In the genomic region with DNA sequence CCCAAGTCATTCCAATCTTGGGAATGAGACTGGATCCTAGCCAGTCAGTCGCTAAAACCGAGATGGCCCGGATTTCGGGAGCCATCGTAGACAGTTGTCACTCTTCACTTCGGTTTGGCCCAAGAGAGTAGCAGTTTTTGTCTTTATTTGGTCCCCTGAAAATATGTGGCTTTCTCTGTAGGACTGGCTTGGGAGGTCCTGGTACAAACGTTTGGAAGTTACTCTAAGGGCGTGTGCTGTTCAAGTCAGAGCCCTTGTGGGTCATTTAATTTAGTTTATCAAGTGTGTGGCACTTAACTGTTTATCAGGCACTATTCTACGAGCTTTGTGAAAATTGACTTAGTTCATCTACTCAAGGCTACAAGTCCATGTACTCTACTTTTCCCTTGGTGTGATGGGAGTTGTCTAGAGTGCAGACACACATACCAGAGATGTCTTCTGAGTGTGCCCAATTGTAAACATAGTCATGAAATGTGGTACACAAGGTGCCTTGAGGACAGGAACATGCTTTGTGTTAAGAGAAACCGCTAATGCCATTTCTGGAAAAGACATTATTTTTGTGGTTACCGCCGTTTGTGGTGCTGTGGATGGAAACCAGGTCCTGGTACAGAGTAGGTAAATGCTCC, we compare ENCODE assay signal across 8 mouse cellular contexts. TPM values are rescaled to one million over a fixed set of nuclear protein-coding genes. Genes with fewer than 3 reads are reported as not detected.
DNase-seq lines count a peak whose midpoint lies in the region; ATAC-seq and TF ChIP-seq lines count a peak whose summit lies in the region.

No protein-coding gene starts in this region.

- peaks cover 11% of the 10 kb centered on the region; the same call in 1 of the 2 replicates for H3K27me3 ChIP-seq in heart, embryonic 10.5 days (ENCODE audit: insufficient read depth, poor library complexity, severe bottlenecking)
- H3K27me3 ChIP-seq in ES-Bruce4 (ENCODE audit: control insufficient read depth, insufficient read depth, low read length, poor library complexity, severe bottlenecking), result no peaks in the 10 kb centered on the region
- no peaks in the 10 kb centered on the region for H3K27me3 ChIP-seq in forebrain, postnatal 0 days (ENCODE audit: insufficient read depth, low read length)

- no peaks in the 10 kb centered on the region for H3K36me3 ChIP-seq in heart, embryonic 10.5 days
- H3K36me3 ChIP-seq in ES-Bruce4 (ENCODE audit: control insufficient read depth, insufficient read depth, low read length, poor library complexity, severe bottlenecking), result no peaks in the 10 kb centered on the region
- no peaks in the 10 kb centered on the region for H3K36me3 ChIP-seq in forebrain, postnatal 0 days (ENCODE audit: insufficient read depth)

- peak overlapping the region; percentile 82 for H3K9ac ChIP-seq in ES-Bruce4 (ENCODE audit: low read depth, poor library complexity, severe bottlenecking)
- H3K9ac ChIP-seq in forebrain, postnatal 0 days, result peak overlapping the region; percentile 63

- peak overlapping the region; percentile 85; the same call in 1 of the 2 replicates for H3K27ac ChIP-seq in heart, embryonic 10.5 days
- no peak overlapping the region for H3K27ac ChIP-seq in ES-Bruce4 (ENCODE audit: insufficient read depth, low read length)
- H3K27ac ChIP-seq in forebrain, postnatal 0 days (ENCODE audit: low read depth, low read length), result no peak overlapping the region

- no peak for ATAC-seq in forebrain, postnatal 0 days
- 0 out of 2 replicates have a peak, but pooled peaks have one; percentile 4 for ATAC-seq in megakaryocyte, adult 5-6 weeks (ENCODE audit: poor library complexity, severe bottlenecking)

- H3K9me3 ChIP-seq in heart, embryonic 10.5 days, result no peaks in the 10 kb centered on the region
- H3K9me3 ChIP-seq in ES-Bruce4 (replicated peaks; ENCODE audit: control insufficient read depth, insufficient read depth, low read length, poor library complexity, severe bottlenecking), result no peaks in the 10 kb centered on the region
- no peaks in the 10 kb centered on the region for H3K9me3 ChIP-seq in forebrain, postnatal 0 days (ENCODE audit: low read length)

- TF ChIP-seq CTCF in ES-Bruce4 (IDR thresholded peaks at IDR 0.05; ENCODE audit: low read depth, low read length), result no peak
- TF ChIP-seq CTCF in forebrain, postnatal 0 days (IDR thresholded peaks at IDR 0.05; ENCODE audit: low read depth), result no peak

- no peak for TF ChIP-seq EP300 in ES-Bruce4 (IDR thresholded peaks at IDR 0.05; ENCODE audit: insufficient read depth, low read depth, low read length)

- peak overlapping the region; percentile 48 for H3K4me2 ChIP-seq in forebrain, postnatal 0 days (ENCODE audit: low read depth)

- no peaks in the 10 kb centered on the region for H3K4me1 ChIP-seq in heart, embryonic 10.5 days
- H3K4me1 ChIP-seq in ES-Bruce4 (ENCODE audit: control insufficient read depth, insufficient read depth, low read length), result no peaks in the 10 kb centered on the region
- H3K4me1 ChIP-seq in forebrain, postnatal 0 days (ENCODE audit: insufficient read depth), result no peaks in the 10 kb centered on the region

- WGBS in heart, embryonic 10.5 days, result 47% methylated on average over 12 of the region's 12 CpGs
- whole genome bisulfite sequencing in forebrain, postnatal 0 days, result 55% methylated on average over 12 of the region's 12 CpGs

- no peak for TF ChIP-seq POLR2A in ES-Bruce4 (IDR thresholded peaks at IDR 0.05; ENCODE audit: insufficient read depth, low read length)

- DNase-seq in heart, embryonic 10.5 days (ENCODE audit: low spot score), result no peak
- DNase-seq in heart, adult 8-10 months (ENCODE audit: low spot score), result no peak
- DNase-seq in forebrain, postnatal 0 days, result peak; percentile 13
- DNase-seq in right cerebral cortex, postnatal 14 days, result no peak
- no peak for DNase-seq in adrenal gland, adult 8-10 months
- DNase-seq in yolk sac, embryonic 10.5 days (ENCODE audit: low spot score), result no peak

- peak overlapping the region; percentile 66 for H3K4me3 ChIP-seq in heart, embryonic 10.5 days
- peak overlapping the region; percentile 97 for H3K4me3 ChIP-seq in ES-Bruce4 (ENCODE audit: low read depth, low read length)
- peak overlapping the region; percentile 53 for H3K4me3 ChIP-seq in forebrain, postnatal 0 days (ENCODE audit: low read depth, low read length)

RNA-seq across cellular contexts. Expression of gene Xk, which starts 0.9 kb away (rescaled TPM):
- polyA plus RNA-seq in heart, embryonic 10.5 days (2016; fragmentation: Nextera tagmentation; extraction: Ambion mirVana), result 6.2 and 6.5 TPM in 2 replicates
- 1 to 10 TPM; 5.1 to 9.8 (median 8.1) TPM for total RNA-seq in heart, adult 8-10 months (2022)
- polyA plus RNA-seq in ES-Bruce4 (2011; ENCODE audit: insufficient read depth, insufficient read length, low read depth, missing spikeins), result 7.0 and 7.4 TPM in 2 replicates
- total RNA-seq in forebrain, postnatal 0 days (2014; rRNA removed), result 4.7 and 7.1 TPM in 2 replicates
- polyA plus RNA-seq in forebrain, postnatal 0 days (2015; fragmentation: Nextera tagmentation; extraction: Ambion mirVana), result 1.6 and 3.2 TPM in 2 replicates
- total RNA-seq in megakaryocyte, adult 5-6 weeks (2015), result 5.8 and 6.2 TPM in 2 replicates
- total RNA-seq in megakaryocyte, adult 5-6 weeks (2017), result 2.4 and 4.2 TPM in 2 replicates
- 1 to 10 TPM; 2.5 to 2.7 (median 2.5) TPM for total RNA-seq in adrenal gland, adult 8-10 months (2022)

RNA-seq across cellular contexts. Expression of gene H2al1m, which starts 10.1 kb away (rescaled TPM):
- 0.79 TPM in 1 of 2 replicates, not detected in the other for polyA plus RNA-seq in heart, embryonic 10.5 days (2016; fragmentation: Nextera tagmentation; extraction: Ambion mirVana)
- total RNA-seq in heart, adult 8-10 months (2022), result 1 to 10 TPM in 1 of 4 experiments, not detected in 3; 1.3 TPM
- polyA plus RNA-seq in ES-Bruce4 (2011; ENCODE audit: insufficient read depth, insufficient read length, low read depth, missing spikeins), result not detected in 2 replicates
- total RNA-seq in forebrain, postnatal 0 days (2014; rRNA removed), result 1.6 and 2.2 TPM in 2 replicates
- polyA plus RNA-seq in forebrain, postnatal 0 days (2015; fragmentation: Nextera tagmentation; extraction: Ambion mirVana), result not detected in 2 replicates
- not detected in 2 replicates for total RNA-seq in megakaryocyte, adult 5-6 weeks (2015)
- not detected in 2 replicates for total RNA-seq in megakaryocyte, adult 5-6 weeks (2017)
- not detected for total RNA-seq in adrenal gland, adult 8-10 months (2022)

RNA-seq across cellular contexts. Expression of gene Gm14862, which starts 16.8 kb away (rescaled TPM):
- not detected in 2 replicates for polyA plus RNA-seq in heart, embryonic 10.5 days (2016; fragmentation: Nextera tagmentation; extraction: Ambion mirVana)
- not detected for total RNA-seq in heart, adult 8-10 months (2022)
- not detected in 2 replicates for polyA plus RNA-seq in ES-Bruce4 (2011; ENCODE audit: insufficient read depth, insufficient read length, low read depth, missing spikeins)
- total RNA-seq in forebrain, postnatal 0 days (2014; rRNA removed), result not detected in 2 replicates
- not detected in 2 replicates for polyA plus RNA-seq in forebrain, postnatal 0 days (2015; fragmentation: Nextera tagmentation; extraction: Ambion mirVana)
- total RNA-seq in megakaryocyte, adult 5-6 weeks (2015), result not detected in 2 replicates
- not detected in 2 replicates for total RNA-seq in megakaryocyte, adult 5-6 weeks (2017)
- total RNA-seq in adrenal gland, adult 8-10 months (2022), result not detected
